Mouse (Mus musculus) lung, embryonic 15.5 days (tissue): Measurements from ENCODE around the gene Dapk3. TPM values are rescaled to one million over a fixed set of nuclear protein-coding genes. Genes with fewer than 3 reads are reported as not detected.

ENCODE experiments used
- ATAC-seq: fragments of 200-750 bp; cut with Nextera tagmentation; 2 replicates; pipeline ENCODE4 v1.8.0; 2017; ENCODE audit warnings: moderate number of reproducible peaks, borderline replicate concordance; ENCODE audit not compliant: low FRiP score, low TSS enrichment; ENCODE audit errors: extremely low read depth
- H3K27ac ChIP-seq: fragments of 300-500 bp; sonication (generic); 2 replicates; pipeline ENCODE4 v1.5.1; 2015; ENCODE audit warnings: moderate library complexity, mild to moderate bottlenecking, inconsistent platforms
- H3K27me3 ChIP-seq: fragments of 300-500 bp; sonication (generic); 2 replicates; pipeline ENCODE4 v1.6.1; 2015; ENCODE audit warnings: inconsistent platforms
- H3K36me3 ChIP-seq: fragments of 300-500 bp; sonication (generic); 2 replicates; pipeline ENCODE4 v1.6.1; 2015; ENCODE audit warnings: inconsistent platforms
- H3K4me1 ChIP-seq: fragments of 300-500 bp; sonication (generic); 2 replicates; pipeline ENCODE4 v1.6.1; 2015; ENCODE audit warnings: inconsistent platforms
- H3K4me2 ChIP-seq: fragments of 300-500 bp; sonication (generic); 2 replicates; pipeline ENCODE4 v1.6.1; 2015; ENCODE audit warnings: inconsistent platforms, mild to moderate bottlenecking, moderate library complexity
- H3K4me3 ChIP-seq: fragments of 300-500 bp; sonication (generic); 2 replicates; pipeline ENCODE4 v1.5.1; 2015; ENCODE audit warnings: mild to moderate bottlenecking, inconsistent platforms
- H3K9ac ChIP-seq: fragments of 300-500 bp; sonication (generic); 2 replicates; pipeline ENCODE4 v1.6.1; 2015; ENCODE audit warnings: inconsistent platforms
- H3K9me3 ChIP-seq: fragments of 300-500 bp; sonication (generic); 2 replicates; pipeline ENCODE4 v1.6.1; 2016; ENCODE audit warnings: inconsistent platforms
- WGBS: fragments of 180-500 bp; shearing (Covaris S2); methylation state at CpG from one replicate; pipeline ENCODE4 v1.1.7; 2015; 5-methylcytosine and 5-hydroxymethylcytosine counted together
- polyA plus RNA-seq: library from polyadenylated mRNA; unstranded; fragments of >200 nt; fragmentation: Nextera tagmentation; extraction: Ambion mirVana; gene quantifications from 2 replicates; pipeline ENCODE4 v1.2.1, GENCODE M21; 2015

Gene Dapk3
- polyA plus RNA-seq, 1 experiment from 2014 or later = 56.1 TPM

GRCm38 (mm10) chr10:81183805-81184204, 1.0 kb downstream of the Dapk3 start, which contains the start of gene 4930442H23Rik:
Gene 4930442H23Rik (minus strand): TSS chr10:81183849.
- Histone ChIP-seq H3K4me1 (peaks cover 35% of the 10 kb centered on the region), H3K9me3 (no peaks in the 10 kb centered on the region), H3K36me3 (peaks cover 58% of the 10 kb centered on the region), H3K4me3 (peak within 1 kb of the TSS; percentile 74), H3K9ac (peak within 1 kb of the TSS; percentile 66), H3K27ac (peak within 1 kb of the TSS; percentile 93), H3K27me3 (no peaks in the 10 kb centered on the region), H3K4me2 (peak within 1 kb of the TSS; percentile 69)
- WGBS = 59% methylated on average over 5 of the region's 5 CpGs
- no peak for ATAC-seq

GRCm38 (mm10) chr10:81184765-81185164, 2.0 kb downstream of the Dapk3 start:
- peak; percentile 31; the same call in 1 of the 2 replicates for ATAC-seq
- H3K4me2 ChIP-seq = peak overlapping the region; percentile 69
- H3K4me1 ChIP-seq = peaks cover 32% of the 10 kb centered on the region
- 15% methylated on average over 4 of the region's 4 CpGs for WGBS
- H3K27me3 ChIP-seq = no peaks in the 10 kb centered on the region
- no peak overlapping the region for H3K4me3 ChIP-seq
- peaks cover 53% of the 10 kb centered on the region for H3K36me3 ChIP-seq
- H3K27ac ChIP-seq = peak overlapping the region; percentile 93
- no peak overlapping the region for H3K9ac ChIP-seq
- H3K9me3 ChIP-seq = no peaks in the 10 kb centered on the region

DNA sequence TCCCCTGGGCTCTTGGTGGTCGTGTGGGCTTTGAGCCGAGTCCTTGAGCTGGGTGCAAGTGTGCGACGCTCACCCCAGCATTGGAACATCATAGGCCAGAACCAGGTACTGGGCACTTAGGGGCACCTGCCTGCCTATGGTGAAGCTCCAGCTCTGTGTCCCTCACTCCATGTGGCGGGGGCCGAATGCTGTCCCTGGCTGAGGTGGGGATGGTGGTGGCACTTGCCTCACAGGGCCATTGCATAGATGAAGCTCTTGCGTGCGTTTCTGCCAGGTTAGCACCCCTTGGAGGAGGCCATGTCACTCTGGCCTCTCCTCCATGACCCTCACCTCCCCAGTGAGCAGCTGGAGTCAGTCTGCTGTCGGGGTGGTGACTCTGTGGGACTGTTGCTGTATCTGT, 4.4 kb downstream of the Dapk3 start:
- 97% methylated on average over 9 of the region's 9 CpGs for WGBS
- Histone ChIP-seq H3K36me3 (peaks cover 38% of the 10 kb centered on the region), H3K9me3 (no peaks in the 10 kb centered on the region), H3K9ac (no peak overlapping the region), H3K27me3 (no peaks in the 10 kb centered on the region), H3K27ac (no peak overlapping the region), H3K4me3 (no peak overlapping the region), H3K4me2 (no peak overlapping the region), H3K4me1 (peaks cover 37% of the 10 kb centered on the region)
- no peak for ATAC-seq

DNA sequence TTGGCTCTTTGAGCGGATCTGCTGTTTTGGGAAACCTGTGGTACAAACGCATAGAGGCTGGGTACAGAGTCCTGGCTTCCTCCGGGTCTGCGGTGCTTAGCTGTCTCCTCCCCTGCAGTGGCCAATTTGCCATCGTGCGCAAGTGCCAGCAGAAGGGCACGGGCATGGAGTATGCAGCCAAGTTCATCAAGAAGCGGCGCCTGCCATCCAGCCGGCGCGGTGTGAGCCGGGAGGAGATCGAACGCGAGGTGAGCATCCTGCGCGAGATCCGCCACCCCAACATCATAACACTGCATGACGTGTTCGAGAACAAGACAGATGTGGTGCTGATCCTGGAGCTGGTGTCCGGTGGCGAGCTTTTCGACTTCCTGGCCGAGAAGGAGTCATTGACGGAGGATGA, 7.0 kb downstream of the Dapk3 start:
- 76% methylated on average over 26 of the region's 26 CpGs for WGBS
- Histone ChIP-seq H3K4me1 (peaks cover 39% of the 10 kb centered on the region), H3K27me3 (peaks cover 18% of the 10 kb centered on the region), H3K36me3 (peaks cover 35% of the 10 kb centered on the region), H3K9me3 (no peaks in the 10 kb centered on the region), H3K27ac (no peak overlapping the region), H3K4me2 (no peak overlapping the region), H3K4me3 (no peak overlapping the region), H3K9ac (no peak overlapping the region)
- no peak for ATAC-seq

DNA sequence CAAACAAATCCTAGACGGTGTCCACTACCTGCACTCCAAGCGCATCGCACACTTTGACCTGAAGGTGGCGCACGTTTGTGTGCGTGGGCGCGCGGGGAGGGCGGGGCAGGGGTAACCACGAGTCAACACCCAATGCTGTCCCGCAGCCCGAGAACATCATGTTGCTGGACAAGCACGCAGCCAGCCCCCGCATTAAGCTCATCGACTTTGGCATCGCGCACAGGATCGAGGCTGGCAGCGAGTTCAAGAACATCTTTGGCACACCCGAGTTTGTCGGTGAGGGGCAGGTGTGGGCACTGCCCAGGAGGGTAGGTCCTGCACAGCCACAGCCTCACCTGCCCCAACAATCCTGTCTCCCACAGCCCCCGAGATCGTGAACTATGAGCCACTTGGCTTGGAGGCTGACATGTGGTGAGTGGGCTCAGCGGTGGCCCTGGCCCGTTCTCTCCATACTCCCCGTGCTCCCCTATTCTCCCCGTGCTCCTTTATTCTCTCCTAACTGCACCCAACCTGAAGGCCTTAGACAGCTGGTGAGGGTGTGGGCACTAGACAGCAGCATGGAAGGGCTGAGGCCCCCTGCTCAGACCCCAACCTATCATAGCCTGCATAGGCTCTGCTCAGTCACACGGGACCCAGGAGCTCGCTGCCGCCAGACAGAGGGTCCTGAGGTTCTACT, 7.6 kb downstream of the Dapk3 start:
- Histone ChIP-seq H3K36me3 (peaks cover 31% of the 10 kb centered on the region), H3K9me3 (no peaks in the 10 kb centered on the region), H3K4me3 (no peak overlapping the region), H3K9ac (no peak overlapping the region), H3K4me1 (peaks cover 33% of the 10 kb centered on the region), H3K27ac (peak overlapping the region; percentile 95; the same call in 1 of the 2 replicates), H3K4me2 (no peak overlapping the region), H3K27me3 (peaks cover 24% of the 10 kb centered on the region)
- 66% methylated on average over 31 of the region's 31 CpGs for WGBS
- no peak for ATAC-seq

GRCm38 (mm10) chr10:81190912-81191321, 8.1 kb downstream of the Dapk3 start:
- H3K9ac ChIP-seq = no peak overlapping the region
- no peak overlapping the region for H3K4me3 ChIP-seq
- peaks cover 27% of the 10 kb centered on the region for H3K36me3 ChIP-seq
- H3K4me1 ChIP-seq = peaks cover 32% of the 10 kb centered on the region
- no peaks in the 10 kb centered on the region for H3K9me3 ChIP-seq
- no peak for ATAC-seq
- WGBS = 61% methylated on average over 6 of the region's 6 CpGs
- H3K27me3 ChIP-seq = peaks cover 29% of the 10 kb centered on the region
- no peak overlapping the region for H3K4me2 ChIP-seq
- H3K27ac ChIP-seq = peak overlapping the region; percentile 95

GRCm38 (mm10) chr10:81191342-81191982, 8.7 kb downstream of the Dapk3 start:
- Histone ChIP-seq H3K9ac (0 out of 2 replicates have a peak overlapping the region, but pooled peaks have one; percentile 16), H3K27me3 (peaks cover 34% of the 10 kb centered on the region), H3K4me2 (peak overlapping the region; percentile 96; the same call in 1 of the 2 replicates), H3K4me1 (peaks cover 32% of the 10 kb centered on the region), H3K9me3 (no peaks in the 10 kb centered on the region), H3K36me3 (peaks cover 26% of the 10 kb centered on the region), H3K4me3 (no peak overlapping the region; the same call in 1 of the 2 replicates), H3K27ac (peak overlapping the region; percentile 95)
- 81% methylated on average over 18 of the region's 18 CpGs for WGBS
- ATAC-seq = no peak

DNA sequence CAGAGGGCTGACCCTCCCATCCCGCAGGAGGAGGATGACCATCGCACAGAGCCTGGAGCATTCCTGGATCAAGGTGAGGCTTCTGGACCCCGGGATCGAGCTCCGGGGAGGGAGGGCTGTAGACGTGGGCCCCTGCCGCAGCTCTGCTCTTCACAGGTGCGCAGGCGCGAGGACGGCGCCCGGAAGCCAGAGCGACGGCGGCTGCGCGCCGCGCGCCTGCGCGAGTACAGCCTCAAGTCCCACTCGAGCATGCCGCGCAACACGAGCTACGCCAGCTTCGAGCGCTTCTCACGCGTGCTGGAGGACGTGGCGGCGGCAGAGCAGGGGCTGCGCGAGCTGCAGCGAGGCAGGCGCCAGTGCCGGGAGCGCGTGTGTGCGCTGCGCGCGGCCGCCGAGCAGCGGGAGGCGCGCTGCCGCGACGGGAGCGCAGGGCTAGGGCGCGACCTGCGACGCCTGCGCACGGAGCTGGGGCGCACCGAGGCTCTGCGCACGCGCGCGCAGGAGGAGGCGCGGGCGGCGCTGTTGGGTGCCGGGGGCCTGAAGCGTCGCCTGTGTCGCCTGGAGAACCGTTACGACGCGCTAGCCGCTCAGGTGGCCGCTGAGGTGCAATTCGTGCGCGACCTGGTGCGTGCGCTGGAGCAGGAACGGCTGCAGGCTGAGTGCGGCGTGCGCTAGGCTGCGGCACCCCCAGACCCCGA, 9.6 kb downstream of the Dapk3 start:
- H3K4me1 ChIP-seq = peaks cover 32% of the 10 kb centered on the region
- H3K4me2 ChIP-seq = peak overlapping the region; percentile 96
- peak overlapping the region; percentile 65 for H3K4me3 ChIP-seq
- H3K27ac ChIP-seq = peak overlapping the region; percentile 95
- peaks cover 18% of the 10 kb centered on the region for H3K36me3 ChIP-seq
- H3K9ac ChIP-seq = peak overlapping the region; percentile 72
- H3K9me3 ChIP-seq = no peaks in the 10 kb centered on the region
- peaks cover 43% of the 10 kb centered on the region for H3K27me3 ChIP-seq
- peak; percentile 85 for ATAC-seq
- under 1% methylated on average over 90 of the region's 93 CpGs for WGBS

DNA sequence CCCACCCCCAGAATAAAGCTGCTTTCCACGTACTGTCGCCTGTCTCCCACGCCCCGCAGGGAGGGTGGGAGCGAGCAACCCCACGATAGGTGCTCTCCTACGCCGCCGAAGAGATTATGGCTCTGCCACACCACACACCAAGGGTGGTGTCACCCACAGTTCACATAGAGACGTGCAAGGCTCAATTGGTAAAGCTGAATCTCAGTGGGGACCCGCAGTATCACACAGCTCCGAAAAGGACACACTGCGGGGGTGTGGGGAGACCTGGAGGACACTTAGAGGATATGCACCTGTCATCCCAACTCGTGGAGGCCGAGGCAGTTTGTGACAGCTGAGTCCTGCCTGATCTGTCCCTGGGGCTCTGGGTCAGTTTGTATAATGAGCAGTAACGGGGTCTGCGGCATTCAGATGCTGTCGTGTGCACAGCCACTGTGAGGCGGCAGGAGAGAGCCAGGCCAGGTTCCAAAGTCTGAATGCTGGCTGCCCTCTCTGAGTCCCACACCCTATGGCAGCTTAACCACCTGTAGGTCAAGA, 10.2 kb downstream of the Dapk3 start:
- no peaks in the 10 kb centered on the region for H3K9me3 ChIP-seq
- peaks cover 18% of the 10 kb centered on the region for H3K36me3 ChIP-seq
- peaks cover 44% of the 10 kb centered on the region for H3K27me3 ChIP-seq
- H3K4me2 ChIP-seq = peak overlapping the region; percentile 96
- H3K9ac ChIP-seq = peak overlapping the region; percentile 72
- ATAC-seq = 0 out of 2 replicates have a peak, but pooled peaks have one; percentile 2
- peaks cover 32% of the 10 kb centered on the region for H3K4me1 ChIP-seq
- H3K27ac ChIP-seq = peak overlapping the region; percentile 95
- H3K4me3 ChIP-seq = peak overlapping the region; percentile 65
- 4% methylated on average over 19 of the region's 19 CpGs for WGBS

DNA sequence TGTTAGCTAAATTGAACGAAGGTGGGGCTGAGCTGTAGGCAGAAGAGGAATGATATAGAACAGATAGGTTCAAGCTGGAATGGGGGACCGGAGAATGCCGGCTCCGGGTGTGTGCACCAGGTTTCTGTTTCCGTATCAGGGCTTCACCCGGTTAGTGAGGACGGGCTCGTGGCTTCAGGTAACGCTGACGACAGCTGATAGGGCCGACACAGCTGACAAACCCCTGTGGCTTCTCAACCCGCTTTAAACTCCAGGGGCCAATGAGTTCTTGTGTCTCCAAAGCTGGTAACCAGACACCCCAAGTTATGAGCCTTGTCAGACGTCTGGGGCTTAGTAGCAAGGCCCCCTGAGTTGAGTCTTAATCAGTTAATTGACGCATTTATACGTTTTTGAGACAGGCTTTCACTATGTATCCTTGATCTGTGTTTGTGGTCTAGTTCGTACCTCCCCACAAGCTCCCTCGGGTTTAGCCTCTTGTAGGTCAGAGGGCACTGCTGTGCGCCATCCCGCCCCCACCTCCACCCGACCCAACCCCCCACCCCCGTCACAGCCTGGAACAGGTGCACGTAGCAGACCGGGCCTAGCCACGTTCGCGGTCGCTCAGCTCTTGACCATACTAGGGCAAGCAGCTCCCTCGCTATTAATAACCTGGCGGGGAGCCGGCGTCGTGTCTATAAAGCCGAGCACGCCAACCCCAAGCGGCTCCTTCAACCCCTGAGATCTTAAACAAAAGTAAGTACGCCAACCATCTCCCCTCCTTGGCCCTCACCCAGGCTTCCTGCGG, 11.4 kb downstream of the Dapk3 start:
- peaks cover 12% of the 10 kb centered on the region for H3K36me3 ChIP-seq
- 11% methylated on average over 37 of the region's 37 CpGs for WGBS
- peak overlapping the region; percentile 4; the same call in 1 of the 2 replicates for H3K4me3 ChIP-seq
- H3K9me3 ChIP-seq = no peaks in the 10 kb centered on the region
- peak overlapping the region; percentile 26 for H3K4me2 ChIP-seq
- H3K4me1 ChIP-seq = peaks cover 32% of the 10 kb centered on the region
- H3K27me3 ChIP-seq = peaks cover 51% of the 10 kb centered on the region
- H3K27ac ChIP-seq = peak overlapping the region; percentile 55
- no peak for ATAC-seq
- 0 out of 2 replicates have a peak overlapping the region, but pooled peaks have one; percentile 19 for H3K9ac ChIP-seq

DNA sequence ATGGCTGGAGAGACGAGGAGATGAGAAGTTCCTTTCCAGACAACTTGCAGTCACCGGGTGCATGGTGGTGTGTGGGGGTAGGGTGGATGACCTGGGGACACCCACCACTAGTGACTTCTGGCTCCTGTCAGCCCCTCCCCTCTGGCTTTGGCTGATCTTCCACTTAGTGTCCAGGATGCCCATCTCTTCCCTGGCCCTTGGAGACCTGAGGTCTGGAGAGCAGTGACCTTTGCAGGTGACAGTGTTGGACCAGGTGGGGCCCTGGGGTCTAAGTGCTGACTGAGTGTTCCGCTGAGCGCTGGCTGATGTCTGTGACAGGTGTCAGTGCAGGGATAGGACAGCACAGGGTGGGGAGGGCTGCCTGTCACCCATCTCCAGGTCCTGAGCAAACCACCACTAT, 12.5 kb downstream of the Dapk3 start:
- Histone ChIP-seq H3K4me2 (peak overlapping the region; percentile 26; the same call in 1 of the 2 replicates), H3K4me1 (peaks cover 32% of the 10 kb centered on the region), H3K27me3 (peaks cover 54% of the 10 kb centered on the region), H3K4me3 (no peak overlapping the region), H3K9me3 (no peaks in the 10 kb centered on the region), H3K9ac (no peak overlapping the region), H3K27ac (peak overlapping the region; percentile 55), H3K36me3 (peaks cover 4% of the 10 kb centered on the region)
- no peak for ATAC-seq
- WGBS = 52% methylated on average over 4 of the region's 4 CpGs
